In the genomic region with DNA sequence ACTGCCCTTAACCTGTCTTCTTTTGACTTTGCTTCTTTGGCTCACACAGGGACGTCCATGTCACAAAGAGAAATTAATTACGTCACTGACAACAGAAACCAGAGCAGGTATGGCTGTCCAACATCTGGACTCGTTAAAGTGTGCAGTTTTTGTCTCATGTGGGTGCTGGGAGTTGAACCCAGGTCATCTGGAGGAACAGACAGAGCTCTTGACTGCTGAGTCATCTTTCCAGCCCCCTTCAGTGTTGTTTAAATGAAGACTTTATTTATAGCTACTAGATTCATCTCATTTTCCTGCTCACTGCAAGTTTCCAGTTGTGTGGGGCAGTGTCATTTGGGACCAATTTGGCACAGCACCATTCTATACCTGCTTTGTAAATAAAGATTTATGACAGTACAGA, we compare ENCODE assay signal across 33 mouse cellular contexts.
DNase-seq lines count a peak whose midpoint lies in the region; ATAC-seq lines count a peak whose summit lies in the region.
"Had no signal": no experiment of that assay in that cellular context is flagged by ENCODE, and none has a peak within 500 bp of the region (broad histone marks: within the 10 kb centered on the region; RNA-seq: fewer than 3 reads in every experiment).

No protein-coding gene starts in this region.

- H3K4me3 ChIP-seq in neural tube, embryonic 13.5 days, result no peak overlapping the region
- no peak overlapping the region for H3K4me3 ChIP-seq in hindbrain, embryonic 11.5 days (ENCODE audit: low read depth, low read length)
- H3K4me3 ChIP-seq: erythroblast, embryonic 14.5 days; gastrocnemius, adult 2 months; kidney, embryonic 15.5 days; layer of hippocampus, adult 2 months; limb, embryonic 13.5 days; megakaryocyte, embryonic 14.5 days; midbrain, embryonic 12.5 days; neural tube, embryonic 12.5 days had no signal

- peaks cover 33% of the 10 kb centered on the region for H3K4me1 ChIP-seq in neural tube, embryonic 13.5 days (replicated peaks)
- no peaks in the 10 kb centered on the region for H3K4me1 ChIP-seq in hindbrain, embryonic 11.5 days (replicated peaks; ENCODE audit: control insufficient read depth, insufficient read depth, low read length)

- ATAC-seq in neural tube, embryonic 13.5 days (ENCODE audit: low read depth), result no peak
- no peak for ATAC-seq in hindbrain, embryonic 11.5 days (ENCODE audit: low FRiP score)
- ATAC-seq: activated CD4-positive, CD25-positive, alpha-beta regulatory T cell, adult 4 months; forebrain, embryonic 16.5 days had no signal

- no peaks in the 10 kb centered on the region for H3K36me3 ChIP-seq in neural tube, embryonic 13.5 days
- no peaks in the 10 kb centered on the region for H3K36me3 ChIP-seq in hindbrain, embryonic 11.5 days (ENCODE audit: control insufficient read depth, insufficient read depth, low read length)
- H3K36me3 ChIP-seq: G1E; midbrain, embryonic 12.5 days; neural tube, embryonic 12.5 days had no signal

- 0 out of 2 replicates have a peak overlapping the region, but pooled peaks have one; percentile 23 for H3K27ac ChIP-seq in neural tube, embryonic 13.5 days (replicated peaks)
- H3K27ac ChIP-seq in hindbrain, embryonic 11.5 days (ENCODE audit: low read depth, low read length), result no peak overlapping the region
- H3K27ac ChIP-seq: hindbrain, embryonic 14.5 days; layer of hippocampus, adult 2 months; limb, embryonic 13.5 days; midbrain, embryonic 12.5 days; neural tube, embryonic 12.5 days had no signal

- DNase-seq in embryo, embryonic 10.5 days (ENCODE audit: low spot score), result peak; percentile 32
- DNase-seq in embryo, embryonic 11 days, result no peak
- no peak for DNase-seq in neural tube, embryonic 10.5 days (ENCODE audit: extremely low spot score, low spot score)
- peak; percentile 58 for DNase-seq in ZHBTc4 (ENCODE audit: low read depth, low spot score)
- DNase-seq in hindbrain, embryonic 11.5 days (ENCODE audit: low spot score), result no peak
- no peak for DNase-seq in adrenal gland, postnatal 36 days
- no peak for DNase-seq in layer of hippocampus, postnatal 14 days (ENCODE audit: low spot score in 2 of 2)
- DNase-seq: adrenal gland, adult 8-10 months; cerebellum, adult 11 months; cerebellum, adult 9-10 months; cerebellum, postnatal 36 days; gastrocnemius, adult 2 months; gastrocnemius, postnatal 36 days; heart, adult 18-20 months; heart, postnatal 4 days; kidney, adult 11 months; kidney, postnatal 25 days; lung, postnatal 4 days; thymus, postnatal 4 days had no signal

- WGBS in neural tube, embryonic 13.5 days, result 51% methylated on average over 3 of the region's 3 CpGs
- 68% methylated on average over 3 of the region's 3 CpGs for WGBS in hindbrain, embryonic 11.5 days

- H3K4me2 ChIP-seq in neural tube, embryonic 13.5 days, result no peak overlapping the region
- H3K4me2 ChIP-seq in hindbrain, embryonic 11.5 days (replicated peaks; ENCODE audit: low read depth, low read length), result no peak overlapping the region
- H3K4me2 ChIP-seq: heart, embryonic 11.5 days; hindbrain, embryonic 14.5 days; kidney, embryonic 15.5 days; limb, embryonic 13.5 days; liver, embryonic 11.5 days; midbrain, embryonic 12.5 days; neural tube, embryonic 12.5 days had no signal

- no peaks in the 10 kb centered on the region for H3K9me3 ChIP-seq in neural tube, embryonic 13.5 days
- no peaks in the 10 kb centered on the region for H3K9me3 ChIP-seq in hindbrain, embryonic 11.5 days (ENCODE audit: control insufficient read depth, low read length)
- H3K9me3 ChIP-seq: kidney, embryonic 15.5 days; limb, embryonic 13.5 days; megakaryocyte, embryonic 14.5 days; midbrain, embryonic 12.5 days; neural tube, embryonic 12.5 days had no signal

- H3K9ac ChIP-seq in neural tube, embryonic 13.5 days, result no peak overlapping the region
- no peak overlapping the region for H3K9ac ChIP-seq in hindbrain, embryonic 11.5 days (ENCODE audit: low read depth, low read length)
- H3K9ac ChIP-seq: hindbrain, embryonic 14.5 days; kidney, embryonic 15.5 days; limb, embryonic 13.5 days; midbrain, embryonic 12.5 days; neural tube, embryonic 12.5 days had no signal

- no peaks in the 10 kb centered on the region for H3K27me3 ChIP-seq in neural tube, embryonic 13.5 days
- no peaks in the 10 kb centered on the region for H3K27me3 ChIP-seq in hindbrain, embryonic 11.5 days (ENCODE audit: control insufficient read depth, insufficient read depth, low read length)
- H3K27me3 ChIP-seq: kidney, embryonic 15.5 days; limb, embryonic 13.5 days; midbrain, embryonic 12.5 days; neural tube, embryonic 12.5 days had no signal

Comparison
In these comparisons a context has a peak if more than half of its experiments do, and no peak if none do; other contexts are left out.
1. DNase-seq: peak in embryo, embryonic 10.5 days (single experiment) and ZHBTc4 (single experiment); none in embryo, embryonic 11 days (single experiment), neural tube, embryonic 10.5 days (single experiment), hindbrain, embryonic 11.5 days (single experiment), adrenal gland, postnatal 36 days (0 of 2) and layer of hippocampus, postnatal 14 days (0 of 2).